Mouse (Mus musculus) limb, embryonic 12.5 days (tissue): ENCODE results near the gene Fgf7. TPM values are rescaled to one million over a fixed set of nuclear protein-coding genes. Genes with fewer than 3 reads are reported as not detected.

Experiments used
- ATAC-seq: fragments of 200-750 bp; cut with Nextera tagmentation; 2 replicates; pipeline ENCODE4 v1.8.0; 2017; ENCODE audit warnings: low read depth, moderate TSS enrichment; ENCODE audit not compliant: insufficient number of reproducible peaks, insufficient read depth, low FRiP score, low TSS enrichment
- H3K27ac ChIP-seq: fragments of 300-500 bp; sonication (generic); 2 replicates; pipeline ENCODE4 v1.5.1; 2016; ENCODE audit warnings: mild to moderate bottlenecking, moderate library complexity
- H3K27me3 ChIP-seq: fragments of 300-500 bp; sonication (generic); 2 replicates; pipeline ENCODE4 v1.6.1; 2016; ENCODE audit warnings: mild to moderate bottlenecking, moderate library complexity
- H3K36me3 ChIP-seq: fragments of 300-500 bp; sonication (generic); 2 replicates; pipeline ENCODE4 v1.6.1; 2016; ENCODE audit warnings: mild to moderate bottlenecking, moderate library complexity
- H3K4me1 ChIP-seq: fragments of 300-500 bp; sonication (generic); replicated peaks from 2 replicates; pipeline ENCODE4 v1.6.1; 2016
- H3K4me2 ChIP-seq: fragments of 300-500 bp; sonication (generic); 2 replicates; pipeline ENCODE4 v1.6.1; 2016; ENCODE audit warnings: mild to moderate bottlenecking, moderate library complexity
- H3K4me3 ChIP-seq: fragments of 300-500 bp; sonication (generic); replicated peaks from 2 replicates; pipeline ENCODE4 v1.5.1; 2016; ENCODE audit warnings: mild to moderate bottlenecking
- H3K9ac ChIP-seq: fragments of 300-500 bp; sonication (generic); replicated peaks from 2 replicates; pipeline ENCODE4 v1.6.1; 2016; ENCODE audit warnings: mild to moderate bottlenecking, moderate library complexity
- H3K9me3 ChIP-seq: fragments of 300-500 bp; sonication (generic); 2 replicates; pipeline ENCODE4 v1.6.1; 2016; ENCODE audit warnings: mild to moderate bottlenecking, moderate library complexity
- WGBS: fragments of 180-500 bp; shearing (Covaris S2); methylation state at CpG from one replicate; pipeline ENCODE4 v1.1.7; 2016; 5-methylcytosine and 5-hydroxymethylcytosine counted together
- polyA plus RNA-seq: library from polyadenylated mRNA; unstranded; fragments of >200 nt; fragmentation: Nextera tagmentation; extraction: Ambion mirVana; gene quantifications from 2 replicates; pipeline ENCODE4 v1.2.1, GENCODE M21; 2016

Gene Fgf7
- polyA plus RNA-seq, 1 experiment from 2014 or later, result 4.0 TPM

DNA sequence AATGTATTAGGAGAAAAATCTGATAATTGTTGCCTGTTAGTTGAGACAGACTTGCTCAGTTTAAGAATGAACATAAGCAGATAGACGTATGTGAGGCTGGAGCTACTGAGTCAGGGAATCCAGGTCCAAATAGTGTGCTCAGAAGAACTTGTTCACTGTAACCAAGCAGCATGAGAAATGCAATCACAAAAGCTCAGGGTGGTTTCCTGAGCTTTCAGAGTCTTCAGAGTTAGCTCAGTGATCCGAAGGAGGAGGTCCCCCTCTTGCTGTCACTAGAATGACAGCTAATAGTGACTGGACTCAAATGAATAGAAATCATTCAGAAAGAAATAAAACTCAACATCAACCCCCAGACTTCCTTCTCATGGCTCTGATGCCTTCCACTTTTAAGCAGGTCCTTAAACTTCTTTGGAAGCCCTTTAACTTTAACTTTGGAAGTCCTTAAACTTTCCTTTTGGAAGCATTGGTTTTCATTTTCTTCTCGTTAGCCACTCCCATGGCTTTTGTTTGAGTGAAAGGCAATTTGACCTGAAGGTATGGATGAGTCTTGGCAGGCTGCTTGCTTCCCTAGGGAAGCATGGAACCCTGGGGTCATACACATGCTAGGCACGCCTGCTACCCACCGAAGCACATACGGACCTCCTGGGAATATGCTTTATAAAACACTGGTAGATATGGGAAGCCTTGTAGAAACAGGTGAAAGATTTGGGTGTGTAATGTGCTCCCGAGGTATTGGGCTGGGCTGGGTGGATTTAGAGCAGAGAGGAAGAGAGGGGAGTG lies 4.0 kb downstream of the Fgf7 start:
- H3K9ac ChIP-seq, result no peak overlapping the region
- H3K4me1 ChIP-seq, result peaks cover 10% of the 10 kb centered on the region; the same call in 1 of the 2 replicates
- no peak overlapping the region for H3K4me2 ChIP-seq
- no peaks in the 10 kb centered on the region for H3K36me3 ChIP-seq
- WGBS, result 81% methylated on average over 7 of the region's 7 CpGs
- H3K4me3 ChIP-seq, result no peak overlapping the region
- no peaks in the 10 kb centered on the region for H3K9me3 ChIP-seq
- no peaks in the 10 kb centered on the region for H3K27me3 ChIP-seq
- H3K27ac ChIP-seq, result no peak overlapping the region
- ATAC-seq, result no peak

DNA sequence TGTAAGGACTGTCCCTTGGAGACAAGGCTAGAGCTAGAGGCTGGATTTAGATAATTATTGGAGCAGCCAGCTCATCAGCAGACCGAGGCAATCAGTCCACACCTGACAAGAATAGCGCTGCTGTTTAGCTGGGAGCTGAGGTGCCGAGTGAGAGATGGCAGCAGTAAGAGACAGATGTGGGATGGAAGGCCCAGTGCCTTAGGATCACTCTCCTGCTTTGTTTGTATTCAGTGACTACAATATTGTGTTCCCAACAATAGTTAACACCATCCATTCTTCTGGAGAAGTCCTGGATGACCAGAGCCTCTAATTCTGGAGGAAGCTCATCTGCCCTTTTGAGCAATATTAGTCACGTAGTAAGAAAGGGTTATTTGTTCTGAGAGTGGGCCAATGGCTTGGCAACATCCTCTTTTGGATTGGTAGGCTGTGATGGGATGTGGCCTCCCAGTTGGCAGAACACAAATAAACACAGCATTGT lies 5.0 kb downstream of the Fgf7 start:
- no peak for ATAC-seq
- no peak overlapping the region for H3K4me2 ChIP-seq
- H3K9me3 ChIP-seq, result no peaks in the 10 kb centered on the region
- no peak overlapping the region for H3K9ac ChIP-seq
- no peaks in the 10 kb centered on the region for H3K36me3 ChIP-seq
- H3K27ac ChIP-seq, result no peak overlapping the region
- no peak overlapping the region for H3K4me3 ChIP-seq
- peaks cover 4% of the 10 kb centered on the region for H3K4me1 ChIP-seq
- 77% methylated on average over 4 of the region's 4 CpGs for WGBS
- H3K27me3 ChIP-seq, result no peaks in the 10 kb centered on the region

DNA sequence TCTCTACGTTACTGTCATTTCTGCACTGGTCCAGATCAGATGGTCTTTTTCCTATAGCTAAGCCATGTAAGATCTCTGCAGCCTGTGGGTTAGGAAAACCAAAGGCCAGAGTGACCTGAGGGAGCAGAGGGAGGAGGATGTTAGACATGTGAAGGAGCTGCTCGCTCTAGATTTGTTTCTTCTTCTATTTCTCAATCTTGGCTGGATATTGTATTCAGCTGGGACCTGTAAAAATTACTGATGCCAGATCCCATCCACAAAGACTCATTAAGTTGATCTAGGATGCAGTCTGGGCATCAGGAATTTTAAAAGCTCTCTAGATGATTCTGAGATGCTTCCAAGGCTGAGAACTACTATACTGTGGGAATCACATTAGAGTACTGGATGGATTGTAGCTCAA lies 6.2 kb downstream of the Fgf7 start:
- Histone ChIP-seq H3K9ac (no peak overlapping the region), H3K27me3 (no peaks in the 10 kb centered on the region), H3K9me3 (no peaks in the 10 kb centered on the region), H3K36me3 (no peaks in the 10 kb centered on the region), H3K4me2 (no peak overlapping the region), H3K4me1 (no peaks in the 10 kb centered on the region; the same call in 1 of the 2 replicates), H3K4me3 (no peak overlapping the region), H3K27ac (no peak overlapping the region)
- ATAC-seq, result no peak
- 85% methylated on average over 2 of the region's 2 CpGs for WGBS

DNA sequence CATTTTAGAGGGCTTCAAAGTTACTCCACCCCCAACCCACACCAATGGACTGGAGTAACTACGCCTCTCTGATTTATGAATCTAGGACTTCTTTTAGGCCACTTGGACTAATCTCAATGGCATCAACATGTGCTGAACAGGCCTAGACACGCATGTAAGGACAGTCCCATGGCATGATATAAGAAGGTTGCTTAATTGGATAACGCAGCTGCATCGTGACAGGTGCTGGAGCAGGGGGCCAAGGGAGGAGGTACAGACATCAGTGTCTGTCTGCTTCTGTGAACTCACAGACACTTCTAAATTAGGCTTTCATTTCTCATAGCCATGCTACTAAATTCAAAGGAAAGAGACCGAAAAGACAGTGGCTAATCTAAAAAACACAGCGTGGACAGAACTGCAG lies 6.8 kb downstream of the Fgf7 start:
- Histone ChIP-seq H3K4me2 (no peak overlapping the region), H3K4me1 (no peaks in the 10 kb centered on the region; the same call in 1 of the 2 replicates), H3K27ac (no peak overlapping the region), H3K36me3 (no peaks in the 10 kb centered on the region), H3K9ac (no peak overlapping the region), H3K27me3 (no peaks in the 10 kb centered on the region), H3K9me3 (no peaks in the 10 kb centered on the region), H3K4me3 (no peak overlapping the region)
- ATAC-seq, result no peak
- WGBS, result 86% methylated on average over 6 of the region's 6 CpGs

DNA sequence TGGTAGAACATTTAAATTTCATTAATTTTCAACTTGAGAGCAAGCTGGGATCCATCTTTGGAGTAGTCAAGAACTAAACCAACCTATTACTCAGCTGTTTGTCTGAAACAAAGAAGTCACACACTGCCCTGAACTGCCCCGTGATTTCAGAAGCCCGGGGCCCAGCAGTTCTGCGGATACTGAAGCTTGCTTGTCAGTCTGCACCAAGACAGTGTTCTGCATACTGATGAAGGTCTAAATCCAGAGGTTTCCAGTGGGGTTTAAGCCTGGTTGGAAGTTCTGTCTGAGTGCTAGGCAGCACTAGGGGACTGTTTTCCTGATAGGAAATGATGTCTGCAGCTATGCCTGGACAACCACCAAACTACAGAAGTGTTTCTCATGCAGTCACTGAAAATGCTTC lies 8.2 kb downstream of the Fgf7 start:
- no peak overlapping the region for H3K4me3 ChIP-seq
- H3K4me2 ChIP-seq, result no peak overlapping the region
- no peak overlapping the region for H3K9ac ChIP-seq
- no peaks in the 10 kb centered on the region; the same call in 1 of the 2 replicates for H3K4me1 ChIP-seq
- no peaks in the 10 kb centered on the region for H3K36me3 ChIP-seq
- H3K9me3 ChIP-seq, result no peaks in the 10 kb centered on the region
- H3K27me3 ChIP-seq, result no peaks in the 10 kb centered on the region
- WGBS, result 75% methylated on average over 3 of the region's 3 CpGs
- no peak overlapping the region for H3K27ac ChIP-seq
- no peak for ATAC-seq

DNA sequence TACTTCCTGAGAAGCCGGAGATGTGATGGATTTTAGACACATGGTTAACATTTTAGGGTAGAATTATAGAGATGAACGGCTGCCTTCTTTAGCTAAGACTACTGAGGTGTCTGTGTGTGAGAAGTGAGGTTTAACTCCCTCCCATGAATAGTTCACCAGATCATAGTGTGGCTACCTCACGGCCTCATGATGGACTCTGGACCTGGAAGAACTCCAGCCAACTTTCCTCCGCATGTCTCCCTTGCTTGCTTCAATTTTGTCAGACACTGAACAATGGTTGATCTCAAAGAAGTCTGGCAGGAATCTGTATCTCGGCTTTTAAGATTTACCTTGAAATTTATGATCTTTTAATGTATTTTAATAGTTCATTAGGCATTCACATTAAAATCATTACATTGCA lies 11.2 kb downstream of the Fgf7 start:
- H3K4me2 ChIP-seq, result no peak overlapping the region
- ATAC-seq, result no peak
- no peak overlapping the region for H3K9ac ChIP-seq
- no peaks in the 10 kb centered on the region for H3K27me3 ChIP-seq
- H3K4me1 ChIP-seq, result no peaks in the 10 kb centered on the region; the same call in 1 of the 2 replicates
- WGBS, result 89% methylated on average over 5 of the region's 5 CpGs
- no peak overlapping the region for H3K4me3 ChIP-seq
- no peaks in the 10 kb centered on the region for H3K36me3 ChIP-seq
- no peaks in the 10 kb centered on the region for H3K9me3 ChIP-seq
- H3K27ac ChIP-seq, result no peak overlapping the region

DNA sequence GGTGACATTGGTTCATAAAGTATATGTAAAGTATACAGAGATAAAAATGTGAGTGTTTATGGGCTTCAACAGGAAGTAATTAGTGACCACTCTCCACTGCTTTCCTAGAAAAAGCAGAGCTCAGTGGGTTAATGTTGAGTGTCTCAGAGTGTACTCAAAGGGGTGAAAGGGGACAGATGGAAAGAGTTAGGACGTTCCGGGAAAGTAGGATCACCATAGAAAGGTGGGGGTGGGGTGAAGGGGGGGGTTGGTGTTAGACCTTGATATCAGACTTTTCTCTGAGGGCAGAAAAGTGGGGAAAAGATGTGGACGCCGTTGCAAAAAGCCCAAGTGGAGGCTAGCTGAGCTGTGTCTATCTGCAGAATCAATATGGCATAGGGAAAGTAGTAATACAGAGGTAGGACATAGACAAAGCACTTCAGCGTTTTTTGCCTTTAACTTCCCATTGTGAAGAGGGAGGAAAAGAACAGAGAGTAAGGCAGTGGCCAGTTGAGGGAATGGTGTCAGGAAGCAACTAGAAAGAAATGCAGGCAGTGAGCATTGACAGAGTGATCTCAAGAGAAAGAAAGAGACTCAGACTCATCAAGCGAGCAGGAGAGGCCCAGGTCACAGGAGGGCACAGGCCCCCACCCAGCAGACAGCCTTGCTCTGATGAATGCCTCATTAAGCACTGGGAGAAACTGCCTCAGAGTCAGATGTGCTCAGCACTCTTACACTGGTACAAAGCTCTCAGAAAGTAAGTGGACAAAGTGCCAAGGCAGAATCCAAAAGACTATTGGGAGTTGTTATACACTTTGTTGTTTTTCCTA lies 18.5 kb downstream of the Fgf7 start:
- H3K27ac ChIP-seq, result no peak overlapping the region
- H3K4me3 ChIP-seq, result no peak overlapping the region
- WGBS, result 11% methylated on average over 6 of the region's 6 CpGs
- no peaks in the 10 kb centered on the region for H3K36me3 ChIP-seq
- H3K4me2 ChIP-seq, result no peak overlapping the region
- H3K9ac ChIP-seq, result no peak overlapping the region
- no peaks in the 10 kb centered on the region for H3K27me3 ChIP-seq
- H3K9me3 ChIP-seq, result no peaks in the 10 kb centered on the region
- peak; percentile 47; the same call in 1 of the 2 replicates for ATAC-seq
- peaks cover 7% of the 10 kb centered on the region for H3K4me1 ChIP-seq

DNA sequence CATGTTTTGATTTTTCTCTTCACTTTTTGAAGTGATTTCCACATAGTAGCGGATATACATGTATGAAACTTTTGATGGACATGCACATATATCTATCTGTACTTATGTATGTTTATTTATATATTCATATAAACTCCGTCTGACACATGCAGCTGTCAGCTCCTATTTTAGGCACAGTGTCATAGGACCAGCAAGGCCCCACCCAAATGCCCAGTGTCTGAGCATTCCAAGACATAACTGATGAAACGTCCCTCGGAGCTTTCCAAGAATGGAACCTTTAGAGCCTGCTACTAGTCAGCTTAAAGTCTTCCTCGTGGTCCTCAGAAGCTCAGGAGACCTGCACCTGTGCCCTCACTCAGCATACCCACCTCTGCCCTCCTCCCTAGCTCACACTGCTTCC lies 19.2 kb downstream of the Fgf7 start:
- H3K4me3 ChIP-seq, result no peak overlapping the region
- no peaks in the 10 kb centered on the region for H3K36me3 ChIP-seq
- H3K9me3 ChIP-seq, result no peaks in the 10 kb centered on the region
- H3K4me2 ChIP-seq, result no peak overlapping the region
- peak; percentile 63; the same call in 1 of the 2 replicates for ATAC-seq
- 69% methylated on average over 5 of the region's 5 CpGs for WGBS
- no peak overlapping the region for H3K27ac ChIP-seq
- no peaks in the 10 kb centered on the region for H3K27me3 ChIP-seq
- H3K4me1 ChIP-seq, result peaks cover 7% of the 10 kb centered on the region
- no peak overlapping the region for H3K9ac ChIP-seq

DNA sequence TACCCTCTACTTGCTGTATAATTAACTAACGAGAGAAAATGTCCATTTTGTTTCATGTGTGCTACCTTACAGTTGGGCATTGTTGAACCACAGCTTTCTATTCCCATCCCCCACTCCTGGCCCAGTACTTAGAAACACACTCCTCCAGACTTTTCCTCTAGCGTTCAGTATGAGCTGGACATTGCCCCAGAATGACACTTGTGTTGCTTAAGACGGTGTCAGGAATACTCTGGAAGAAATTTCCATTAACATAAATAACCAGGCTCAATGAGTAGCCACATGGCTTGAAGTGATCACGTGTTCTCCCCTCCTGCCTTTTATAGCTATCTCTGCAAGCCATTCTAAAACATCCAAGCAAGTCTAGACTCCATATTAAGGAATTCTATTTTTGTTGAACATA lies 26.1 kb downstream of the Fgf7 start:
- Histone ChIP-seq H3K4me1 (peaks cover 6% of the 10 kb centered on the region; the same call in 1 of the 2 replicates), H3K4me2 (no peak overlapping the region), H3K4me3 (no peak overlapping the region), H3K27ac (peak overlapping the region; percentile 67; the same call in 1 of the 2 replicates), H3K27me3 (no peaks in the 10 kb centered on the region), H3K9ac (no peak overlapping the region), H3K36me3 (no peaks in the 10 kb centered on the region), H3K9me3 (no peaks in the 10 kb centered on the region)
- 62% methylated on average over 4 of the region's 4 CpGs for WGBS
- ATAC-seq, result peak; percentile 20; the same call in 1 of the 2 replicates

DNA sequence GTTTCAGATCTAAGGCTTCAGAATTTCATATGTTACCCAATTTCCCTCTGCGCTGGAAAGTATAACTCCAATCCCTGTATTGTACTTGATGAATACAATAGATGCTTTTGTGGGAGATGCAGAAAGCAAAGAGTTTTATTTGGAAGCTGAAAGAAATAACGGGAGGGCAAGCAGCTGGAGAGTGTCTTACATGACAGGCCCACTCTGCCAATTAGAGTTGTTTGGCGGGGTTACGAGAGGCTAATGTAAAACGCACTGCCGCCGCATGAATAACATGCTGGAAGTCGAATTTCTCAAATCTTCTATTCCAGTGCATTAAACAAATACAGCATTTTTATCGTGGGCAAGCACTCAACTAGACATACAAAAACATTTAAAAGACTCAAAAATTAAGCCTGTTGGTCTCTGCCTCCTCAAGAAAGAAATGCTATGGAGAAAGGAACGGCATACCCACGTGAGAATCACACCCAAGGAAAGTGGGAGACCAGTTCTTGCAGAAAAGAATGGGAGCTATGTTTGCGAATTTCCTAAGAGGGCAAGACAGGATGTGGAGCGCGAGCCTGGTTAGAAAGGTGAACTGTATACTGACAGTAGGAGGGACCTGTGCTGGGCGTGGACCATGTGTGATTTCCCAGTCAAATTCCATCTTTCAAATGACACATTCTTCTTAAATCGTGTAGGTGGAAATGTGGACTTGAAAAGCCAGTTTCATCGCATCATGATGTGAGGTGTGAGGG lies 26.7 kb downstream of the Fgf7 start:
- H3K9ac ChIP-seq, result no peak overlapping the region
- H3K27ac ChIP-seq, result peak overlapping the region; percentile 67
- peaks cover 6% of the 10 kb centered on the region; the same call in 1 of the 2 replicates for H3K4me1 ChIP-seq
- no peaks in the 10 kb centered on the region for H3K27me3 ChIP-seq
- H3K9me3 ChIP-seq, result no peaks in the 10 kb centered on the region
- no peak overlapping the region for H3K4me3 ChIP-seq
- 67% methylated on average over 17 of the region's 17 CpGs for WGBS
- ATAC-seq, result no peak
- H3K36me3 ChIP-seq, result no peaks in the 10 kb centered on the region
- H3K4me2 ChIP-seq, result no peak overlapping the region

DNA sequence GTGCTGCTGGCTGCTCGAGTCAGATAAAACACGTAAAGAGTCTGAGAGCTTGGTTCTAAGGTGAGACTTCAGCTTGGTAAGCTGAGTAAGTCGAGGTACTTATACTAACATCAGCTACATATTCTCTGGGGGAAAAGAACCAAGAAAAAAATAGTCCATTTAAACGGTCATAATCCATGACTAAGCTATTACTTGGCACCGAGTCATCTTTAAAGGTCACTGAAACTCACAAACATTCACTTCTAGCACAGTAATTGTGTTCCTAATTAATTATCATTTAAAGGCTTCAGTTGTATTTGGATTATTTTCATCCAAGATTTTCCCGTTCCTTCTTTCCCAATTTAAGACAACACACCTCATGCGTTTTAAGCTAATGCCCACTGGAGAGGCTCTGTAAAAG lies 28.4 kb downstream of the Fgf7 start:
- Histone ChIP-seq H3K4me3 (no peak overlapping the region), H3K36me3 (no peaks in the 10 kb centered on the region), H3K27me3 (no peaks in the 10 kb centered on the region), H3K27ac (no peak overlapping the region), H3K9ac (no peak overlapping the region), H3K9me3 (no peaks in the 10 kb centered on the region), H3K4me1 (peaks cover 6% of the 10 kb centered on the region; the same call in 1 of the 2 replicates), H3K4me2 (no peak overlapping the region)
- ATAC-seq, result no peak
- 63% methylated on average over 7 of the region's 7 CpGs for WGBS
